Mouse (Mus musculus): ENCODE results near the gene Prr5l. TPM values are rescaled to one million over a fixed set of nuclear protein-coding genes. Genes with fewer than 3 reads are reported as not detected.

Prr5l gene
- polyA plus RNA-seq, 1 experiment from 2014 or later, result 18.0 TPM

DNA sequence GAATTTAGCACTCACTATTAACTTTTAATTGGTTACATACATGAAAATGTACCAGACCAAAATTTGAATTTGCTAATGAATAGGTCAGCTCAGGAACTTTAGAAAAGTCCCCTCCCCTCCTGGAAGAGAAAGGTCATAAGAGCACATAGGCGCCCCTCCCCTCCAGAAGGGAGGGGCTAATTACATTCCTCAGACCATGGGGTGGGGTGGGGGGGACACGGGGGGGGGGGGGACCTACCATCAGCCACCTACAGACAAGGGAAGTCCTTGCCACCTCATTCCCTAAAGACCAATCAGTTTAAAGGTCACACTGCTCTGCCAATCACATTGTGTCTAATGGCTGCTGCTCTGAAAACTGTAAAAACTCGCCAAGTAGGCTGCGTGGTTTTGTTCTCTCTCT, 59.0 kb downstream of the Prr5l start:
- no peak overlapping the region for H3K4me3 ChIP-seq (ENCODE audit: low read depth, low read length)
- H3K27ac ChIP-seq (replicated peaks; ENCODE audit: low read depth, low read length), result no peak overlapping the region
- ATAC-seq (replicated peaks; ENCODE audit: insufficient number of reproducible peaks, low FRiP score, low TSS enrichment, low read depth), result no peak
- H3K36me3 ChIP-seq (replicated peaks; ENCODE audit: control insufficient read depth, insufficient read depth, low read depth, low read length), result no peaks in the 10 kb centered on the region
- 75% methylated on average over 3 of the region's 4 CpGs for WGBS
- H3K4me1 ChIP-seq (ENCODE audit: control insufficient read depth, insufficient read depth, low read length), result no peaks in the 10 kb centered on the region
- no peak overlapping the region for H3K4me2 ChIP-seq (ENCODE audit: low read depth, low read length)
- DNase-seq (ENCODE audit: low spot score), result no peak
- no peaks in the 10 kb centered on the region for H3K27me3 ChIP-seq (ENCODE audit: control insufficient read depth, insufficient read depth, low read length)
- H3K9me3 ChIP-seq (replicated peaks; ENCODE audit: control insufficient read depth, low read length), result no peaks in the 10 kb centered on the region
- H3K9ac ChIP-seq (replicated peaks; ENCODE audit: low read length), result no peak overlapping the region

DNA sequence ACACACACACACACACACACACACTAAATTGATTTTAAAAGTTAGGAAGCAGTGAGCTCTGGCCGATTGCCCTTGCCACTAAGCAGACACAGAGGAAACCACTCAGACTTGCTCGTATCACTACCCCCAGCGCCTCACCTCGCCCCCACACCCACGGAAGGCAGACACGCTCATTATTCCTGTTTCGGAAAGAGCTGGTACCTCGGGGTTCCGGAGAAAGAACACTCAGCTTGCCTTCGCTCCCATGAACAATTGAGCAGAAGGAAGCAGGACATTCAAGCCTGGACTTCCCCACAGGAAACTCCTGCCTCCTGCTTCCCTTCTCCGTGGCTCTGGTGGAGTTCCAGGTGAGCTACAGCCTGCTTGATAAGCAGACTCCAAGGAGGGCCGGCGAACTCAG, 60.0 kb downstream of the Prr5l start:
- Histone ChIP-seq H3K4me2 (ENCODE audit: low read depth, low read length) (no peak overlapping the region), H3K4me1 (ENCODE audit: control insufficient read depth, insufficient read depth, low read length) (no peaks in the 10 kb centered on the region), H3K27ac (replicated peaks; ENCODE audit: low read depth, low read length) (no peak overlapping the region), H3K9ac (replicated peaks; ENCODE audit: low read length) (no peak overlapping the region), H3K36me3 (replicated peaks; ENCODE audit: control insufficient read depth, insufficient read depth, low read depth, low read length) (no peaks in the 10 kb centered on the region), H3K27me3 (ENCODE audit: control insufficient read depth, insufficient read depth, low read length) (no peaks in the 10 kb centered on the region), H3K4me3 (ENCODE audit: low read depth, low read length) (no peak overlapping the region), H3K9me3 (replicated peaks; ENCODE audit: control insufficient read depth, low read length) (no peaks in the 10 kb centered on the region)
- 81% methylated on average over 13 of the region's 13 CpGs for WGBS
- DNase-seq (ENCODE audit: low spot score) (no peak), ATAC-seq (replicated peaks; ENCODE audit: insufficient number of reproducible peaks, low FRiP score, low TSS enrichment, low read depth) (no peak)

DNA sequence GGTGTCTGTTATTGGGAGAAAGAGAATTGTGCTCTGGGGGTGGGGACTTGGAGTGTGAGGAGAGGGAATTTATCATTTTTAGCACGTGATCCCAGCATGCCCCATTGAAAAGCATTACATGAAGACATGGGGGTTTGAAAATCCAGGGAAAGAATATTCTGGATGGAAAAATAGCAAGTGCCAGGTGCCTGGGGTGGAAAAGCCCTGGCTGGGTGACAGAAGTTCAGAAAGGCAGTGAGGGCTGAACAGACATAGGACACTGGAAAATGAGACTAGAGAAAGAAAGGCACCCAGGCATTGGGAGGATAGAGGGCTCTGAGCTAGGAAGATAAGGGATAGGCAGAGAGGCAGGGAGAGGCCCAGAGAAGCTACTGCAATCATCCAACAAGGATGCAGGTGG, 62.0 kb downstream of the Prr5l start:
- H3K4me2 ChIP-seq (ENCODE audit: low read depth, low read length), result no peak overlapping the region
- no peak overlapping the region for H3K27ac ChIP-seq (replicated peaks; ENCODE audit: low read depth, low read length)
- H3K9me3 ChIP-seq (replicated peaks; ENCODE audit: control insufficient read depth, low read length), result no peaks in the 10 kb centered on the region
- H3K4me3 ChIP-seq (ENCODE audit: low read depth, low read length), result no peak overlapping the region
- WGBS, result 87% methylated on average over 1 of the region's 1 CpGs
- no peak for ATAC-seq (replicated peaks; ENCODE audit: insufficient number of reproducible peaks, low FRiP score, low TSS enrichment, low read depth)
- DNase-seq (ENCODE audit: low spot score), result no peak
- no peaks in the 10 kb centered on the region for H3K27me3 ChIP-seq (ENCODE audit: control insufficient read depth, insufficient read depth, low read length)
- H3K36me3 ChIP-seq (replicated peaks; ENCODE audit: control insufficient read depth, insufficient read depth, low read depth, low read length), result no peaks in the 10 kb centered on the region
- H3K4me1 ChIP-seq (ENCODE audit: control insufficient read depth, insufficient read depth, low read length), result no peaks in the 10 kb centered on the region
- H3K9ac ChIP-seq (replicated peaks; ENCODE audit: low read length), result no peak overlapping the region

DNA sequence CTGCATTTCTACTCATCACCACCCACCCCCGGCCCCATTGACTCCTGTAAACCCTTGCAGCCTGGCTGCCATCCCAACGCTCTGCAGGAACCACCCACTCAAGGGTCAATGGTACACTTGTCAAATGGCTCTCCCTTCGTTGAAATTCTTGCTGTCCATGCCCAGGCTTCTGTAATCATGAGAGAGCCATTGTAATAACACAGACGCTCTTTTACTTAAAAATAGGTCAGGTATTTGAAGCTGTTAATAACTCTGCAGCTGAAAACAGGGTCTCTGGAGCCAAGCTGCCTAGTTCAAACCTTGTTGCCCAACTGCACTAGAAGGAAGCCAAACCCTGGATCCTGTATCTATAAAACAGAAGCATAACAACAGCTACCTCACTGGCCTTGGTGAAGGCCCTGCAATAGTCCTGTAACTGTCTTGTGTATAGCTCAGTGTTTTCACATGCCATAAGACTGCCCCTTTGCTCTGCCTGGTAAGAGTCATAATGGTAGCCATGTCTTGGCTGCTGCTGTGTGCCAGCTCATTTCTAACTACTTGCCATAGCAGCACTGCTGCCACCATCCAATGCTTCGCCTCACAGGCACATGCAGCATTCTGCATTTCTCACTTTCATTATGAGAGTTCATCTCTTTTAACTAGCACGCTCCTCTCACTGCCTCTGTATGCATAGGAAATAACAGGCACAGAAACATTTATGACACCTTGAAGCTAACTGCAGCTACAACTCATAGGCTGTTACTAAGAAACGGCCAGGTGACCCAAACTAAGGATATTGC, 63.7 kb downstream of the Prr5l start:
- Histone ChIP-seq H3K36me3 (replicated peaks; ENCODE audit: control insufficient read depth, insufficient read depth, low read depth, low read length) (no peaks in the 10 kb centered on the region), H3K27me3 (ENCODE audit: control insufficient read depth, insufficient read depth, low read length) (no peaks in the 10 kb centered on the region), H3K9ac (replicated peaks; ENCODE audit: low read length) (no peak overlapping the region), H3K4me3 (ENCODE audit: low read depth, low read length) (no peak overlapping the region), H3K9me3 (replicated peaks; ENCODE audit: control insufficient read depth, low read length) (no peaks in the 10 kb centered on the region), H3K4me2 (ENCODE audit: low read depth, low read length) (no peak overlapping the region), H3K27ac (replicated peaks; ENCODE audit: low read depth, low read length) (no peak overlapping the region), H3K4me1 (ENCODE audit: control insufficient read depth, insufficient read depth, low read length) (no peaks in the 10 kb centered on the region; the same call in 1 of the 2 replicates)
- DNase-seq (ENCODE audit: low spot score), result no peak
- 78% methylated on average over 7 of the region's 7 CpGs for WGBS
- no peak for ATAC-seq (replicated peaks; ENCODE audit: insufficient number of reproducible peaks, low FRiP score, low TSS enrichment, low read depth)

DNA sequence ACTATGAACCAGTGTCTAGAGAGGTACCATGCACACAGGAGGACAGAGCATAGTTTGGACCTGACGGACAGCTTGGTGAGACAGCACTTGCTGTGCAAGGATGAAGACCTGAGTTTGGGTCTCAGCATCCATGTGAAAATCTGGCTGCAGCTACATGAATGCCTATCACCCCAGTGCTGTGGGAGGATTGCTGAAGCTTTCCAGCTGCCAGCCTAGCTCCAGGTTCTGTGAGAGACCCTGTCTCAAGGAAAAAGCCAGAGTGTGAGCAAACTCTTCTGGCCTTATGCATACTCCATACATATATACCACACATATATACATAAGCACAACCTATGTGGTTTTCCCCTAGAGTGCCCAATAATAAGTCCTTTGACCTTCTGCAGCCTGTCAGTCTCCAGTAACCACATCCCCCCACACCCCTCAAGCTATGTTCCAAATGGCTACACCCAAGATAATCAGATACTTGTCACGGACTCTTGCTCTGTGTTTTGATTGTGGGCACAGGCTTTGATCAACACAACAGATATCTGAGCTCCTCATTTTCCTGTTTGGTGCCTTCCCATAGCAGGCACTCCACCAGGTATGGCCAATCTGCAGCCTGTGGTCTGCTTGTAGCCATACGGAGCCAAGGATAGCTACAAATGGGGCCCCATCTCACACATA, 66.0 kb downstream of the Prr5l start:
- Histone ChIP-seq H3K4me3 (ENCODE audit: low read depth, low read length) (no peak overlapping the region), H3K27ac (replicated peaks; ENCODE audit: low read depth, low read length) (no peak overlapping the region), H3K4me2 (ENCODE audit: low read depth, low read length) (no peak overlapping the region), H3K27me3 (ENCODE audit: control insufficient read depth, insufficient read depth, low read length) (no peaks in the 10 kb centered on the region), H3K36me3 (replicated peaks; ENCODE audit: control insufficient read depth, insufficient read depth, low read depth, low read length) (no peaks in the 10 kb centered on the region), H3K4me1 (ENCODE audit: control insufficient read depth, insufficient read depth, low read length) (no peaks in the 10 kb centered on the region; the same call in 1 of the 2 replicates), H3K9me3 (replicated peaks; ENCODE audit: control insufficient read depth, low read length) (no peaks in the 10 kb centered on the region), H3K9ac (replicated peaks; ENCODE audit: low read length) (no peak overlapping the region)
- ATAC-seq (replicated peaks; ENCODE audit: insufficient number of reproducible peaks, low FRiP score, low TSS enrichment, low read depth) (no peak), DNase-seq (ENCODE audit: low spot score) (no peak)
- 61% methylated on average over 3 of the region's 3 CpGs for WGBS

DNA sequence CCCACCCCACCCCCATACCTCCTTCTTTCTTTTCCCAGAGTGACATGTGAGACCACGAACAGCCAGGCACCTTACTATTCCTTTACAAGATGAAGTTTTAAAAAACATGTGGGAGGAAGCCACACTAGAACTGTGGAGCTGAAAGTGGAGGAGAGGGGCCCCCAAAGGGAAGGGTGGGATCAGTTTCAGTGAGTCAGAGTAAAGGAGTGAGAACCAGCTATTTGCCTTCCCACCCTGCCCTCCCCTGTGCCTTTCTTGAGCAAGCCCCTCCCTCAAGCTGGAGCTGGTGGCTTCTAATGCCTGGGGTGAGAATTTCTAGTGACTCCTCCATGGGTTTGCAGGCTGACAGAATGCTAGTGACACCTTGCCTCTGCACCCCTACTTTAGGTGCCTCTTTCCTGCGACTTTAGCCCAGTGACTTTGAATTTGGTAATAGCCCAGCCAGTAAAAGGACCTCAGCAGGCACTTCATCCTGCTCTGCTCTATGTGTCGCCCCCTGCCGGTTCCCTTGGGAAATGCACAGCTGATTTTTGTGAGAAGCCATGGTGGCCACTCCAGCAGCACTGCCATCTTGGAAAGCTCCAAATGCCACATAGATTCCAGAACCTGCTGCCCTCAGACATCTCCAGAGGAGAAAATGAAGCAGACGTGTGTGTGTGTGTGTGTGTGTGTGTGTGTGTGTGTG, 67.4 kb downstream of the Prr5l start:
- Histone ChIP-seq H3K36me3 (replicated peaks; ENCODE audit: control insufficient read depth, insufficient read depth, low read depth, low read length) (no peaks in the 10 kb centered on the region), H3K9me3 (replicated peaks; ENCODE audit: control insufficient read depth, low read length) (no peaks in the 10 kb centered on the region), H3K9ac (replicated peaks; ENCODE audit: low read length) (no peak overlapping the region), H3K27ac (replicated peaks; ENCODE audit: low read depth, low read length) (no peak overlapping the region), H3K4me2 (ENCODE audit: low read depth, low read length) (no peak overlapping the region), H3K27me3 (ENCODE audit: control insufficient read depth, insufficient read depth, low read length) (no peaks in the 10 kb centered on the region), H3K4me3 (ENCODE audit: low read depth, low read length) (no peak overlapping the region), H3K4me1 (ENCODE audit: control insufficient read depth, insufficient read depth, low read length) (no peaks in the 10 kb centered on the region; the same call in 1 of the 2 replicates)
- ATAC-seq (replicated peaks; ENCODE audit: insufficient number of reproducible peaks, low FRiP score, low TSS enrichment, low read depth), result peak; percentile 29
- DNase-seq (ENCODE audit: low spot score), result peak; percentile 60
- 40% methylated on average over 5 of the region's 5 CpGs for WGBS

DNA sequence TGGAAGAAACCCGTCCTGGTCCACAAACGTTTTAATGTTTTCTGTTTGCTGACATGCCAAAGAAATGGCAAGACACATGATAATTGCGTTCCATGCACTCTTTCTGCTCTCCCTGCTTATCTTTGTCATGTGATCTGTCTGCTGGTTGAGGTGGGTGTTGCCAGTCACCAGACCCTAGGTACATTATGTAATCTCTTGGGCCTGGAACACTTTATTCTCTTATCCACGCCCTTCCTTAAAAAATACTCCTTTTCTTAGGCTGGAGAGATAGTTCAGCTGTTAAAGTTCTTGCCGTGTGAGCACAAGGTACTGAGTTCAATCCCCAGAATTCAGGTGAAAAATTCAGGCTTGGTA, 68.6 kb downstream of the Prr5l start:
- no peak for DNase-seq (ENCODE audit: low spot score)
- no peak overlapping the region for H3K4me2 ChIP-seq (ENCODE audit: low read depth, low read length)
- no peak overlapping the region for H3K27ac ChIP-seq (replicated peaks; ENCODE audit: low read depth, low read length)
- no peaks in the 10 kb centered on the region for H3K9me3 ChIP-seq (replicated peaks; ENCODE audit: control insufficient read depth, low read length)
- H3K4me3 ChIP-seq (ENCODE audit: low read depth, low read length), result no peak overlapping the region
- H3K9ac ChIP-seq (replicated peaks; ENCODE audit: low read length), result no peak overlapping the region
- 76% methylated on average over 5 of the region's 5 CpGs for WGBS
- no peaks in the 10 kb centered on the region; the same call in 1 of the 2 replicates for H3K4me1 ChIP-seq (ENCODE audit: control insufficient read depth, insufficient read depth, low read length)
- ATAC-seq (replicated peaks; ENCODE audit: insufficient number of reproducible peaks, low FRiP score, low TSS enrichment, low read depth), result no peak
- H3K27me3 ChIP-seq (ENCODE audit: control insufficient read depth, insufficient read depth, low read length), result no peaks in the 10 kb centered on the region
- no peaks in the 10 kb centered on the region for H3K36me3 ChIP-seq (replicated peaks; ENCODE audit: control insufficient read depth, insufficient read depth, low read depth, low read length)

All from embryonic facial prominence, embryonic 11.5 days (tissue).